Mouse (Mus musculus) liver, embryonic 15.5 days (tissue): Measurements from ENCODE around the gene Drc3. TPM values are rescaled to one million over a fixed set of nuclear protein-coding genes. Genes with fewer than 3 reads are reported as not detected.
"Not testable (repeated sequence)": the region's sequence is repeated elsewhere in the genome, so short reads cannot be mapped to it uniquely, and the experiment has no call there.

Experiments
- ATAC-seq: fragments of 200-750 bp; cut with Nextera tagmentation; 2 replicates; pipeline ENCODE4 v1.8.0; 2017; ENCODE audit warnings: moderate number of reproducible peaks, mild to moderate bottlenecking, moderate library complexity; ENCODE audit not compliant: insufficient read depth
- H3K27ac ChIP-seq: fragments of 300-500 bp; sonication (generic); replicated peaks from 2 replicates; pipeline ENCODE4 v1.5.1; 2015; ENCODE audit warnings: mild to moderate bottlenecking, inconsistent platforms
- H3K27me3 ChIP-seq: fragments of 300-500 bp; sonication (generic); 2 replicates; pipeline ENCODE4 v1.6.1; 2015; ENCODE audit warnings: mild to moderate bottlenecking, inconsistent platforms
- H3K36me3 ChIP-seq: fragments of 300-500 bp; sonication (generic); replicated peaks from 2 replicates; pipeline ENCODE4 v1.6.1; 2015; ENCODE audit warnings: moderate library complexity, mild to moderate bottlenecking, inconsistent platforms
- H3K4me1 ChIP-seq: fragments of 300-500 bp; sonication (generic); replicated peaks from 2 replicates; pipeline ENCODE4 v1.6.1; 2015; ENCODE audit warnings: inconsistent platforms
- H3K4me2 ChIP-seq: fragments of 300-500 bp; sonication (generic); 2 replicates; pipeline ENCODE4 v1.6.1; 2015; ENCODE audit warnings: moderate library complexity, mild to moderate bottlenecking, inconsistent platforms
- H3K4me3 ChIP-seq: fragments of 300-500 bp; sonication (generic); replicated peaks from 2 replicates; pipeline ENCODE4 v1.5.1; 2015; ENCODE audit warnings: mild to moderate bottlenecking, inconsistent platforms
- H3K9ac ChIP-seq: fragments of 300-500 bp; sonication (generic); 2 replicates; pipeline ENCODE4 v1.6.1; 2015; ENCODE audit warnings: moderate library complexity, mild to moderate bottlenecking, inconsistent platforms
- H3K9me3 ChIP-seq: fragments of 300-500 bp; sonication (generic); replicated peaks from 2 replicates; pipeline ENCODE4 v1.6.1; 2016; ENCODE audit warnings: inconsistent platforms
- WGBS: fragments of 180-500 bp; shearing (Covaris S2); methylation state at CpG from one replicate; pipeline ENCODE4 v1.1.7; 2015; ENCODE audit warnings: mixed read lengths; ENCODE audit not compliant: insufficient replicate concordance; 5-methylcytosine and 5-hydroxymethylcytosine counted together
- polyA plus RNA-seq: library from polyadenylated mRNA; unstranded; fragments of >200 nt; fragmentation: Nextera tagmentation; extraction: Ambion mirVana; gene quantifications from 2 replicates; pipeline ENCODE4 v1.2.1, GENCODE M21; 2015

Drc3 gene
- polyA plus RNA-seq, 1 experiment from 2014 or later = 0.48 TPM

- peaks cover 11% of the 10 kb centered on the region; the same call in 1 of the 2 replicates for H3K36me3 ChIP-seq
- ATAC-seq = no peak
- WGBS = 67% methylated on average over 1 of the region's 1 CpGs
Measured at GRCm38 (mm10) chr11:60426417-60426816, 73.3 kb downstream of the Drc3 start.

GRCm38 (mm10) chr11:60427628-60428027 is 74.5 kb downstream of the Drc3 start:
- WGBS = 63% methylated on average over 3 of the region's 3 CpGs
- peaks cover 18% of the 10 kb centered on the region for H3K36me3 ChIP-seq
- no peak overlapping the region for H3K9ac ChIP-seq
- H3K4me3 ChIP-seq = no peak overlapping the region
- no peak for ATAC-seq
- no peaks in the 10 kb centered on the region for H3K27me3 ChIP-seq
- no peak overlapping the region for H3K27ac ChIP-seq
- H3K4me2 ChIP-seq = no peak overlapping the region
- no peaks in the 10 kb centered on the region for H3K4me1 ChIP-seq
- H3K9me3 ChIP-seq = no peaks in the 10 kb centered on the region

More at GRCm38 (mm10) chr11:60426417-60426816, 73.3 kb downstream of the Drc3 start:
- Histone ChIP-seq H3K4me2 (no peak overlapping the region), H3K9ac (no peak overlapping the region), H3K27me3 (no peaks in the 10 kb centered on the region), H3K4me3 (no peak overlapping the region), H3K4me1 (no peaks in the 10 kb centered on the region), H3K9me3 (no peaks in the 10 kb centered on the region), H3K27ac (no peak overlapping the region)

- peaks cover 14% of the 10 kb centered on the region for H3K4me1 ChIP-seq
- no peak overlapping the region for H3K4me3 ChIP-seq
- H3K27me3 ChIP-seq = no peaks in the 10 kb centered on the region
- H3K27ac ChIP-seq = no peak overlapping the region; the same call in 1 of the 2 replicates
- H3K9ac ChIP-seq = no peak overlapping the region
- H3K36me3 ChIP-seq = peaks cover 54% of the 10 kb centered on the region
- no peaks in the 10 kb centered on the region for H3K9me3 ChIP-seq
- no peak overlapping the region for H3K4me2 ChIP-seq
- no peak for ATAC-seq
Measured at GRCm38 (mm10) chr11:60433501-60433900, 80.4 kb downstream of the Drc3 start.

GRCm38 (mm10) chr11:60435133-60435532 is 82.0 kb downstream of the Drc3 start:
- H3K4me3 ChIP-seq = no peak overlapping the region
- H3K36me3 ChIP-seq = peaks cover 57% of the 10 kb centered on the region
- H3K9ac ChIP-seq = no peak overlapping the region
- 36% methylated on average over 1 of the region's 1 CpGs for WGBS
- H3K27me3 ChIP-seq = no peaks in the 10 kb centered on the region
- peaks cover 14% of the 10 kb centered on the region for H3K4me1 ChIP-seq
- no peak overlapping the region for H3K4me2 ChIP-seq
- no peak for ATAC-seq
- no peak overlapping the region for H3K27ac ChIP-seq
- H3K9me3 ChIP-seq = no peaks in the 10 kb centered on the region

- 58% methylated on average over 3 of the region's 3 CpGs for WGBS
- peaks cover 69% of the 10 kb centered on the region for H3K36me3 ChIP-seq
- H3K4me3 ChIP-seq = no peak overlapping the region
Measured at GRCm38 (mm10) chr11:60436618-60437017, 83.5 kb downstream of the Drc3 start.

GRCm38 (mm10) chr11:60439621-60440020 is 86.5 kb downstream of the Drc3 start:
- H3K4me2 ChIP-seq, H3K4me3 ChIP-seq, ATAC-seq, H3K4me1 ChIP-seq, H3K9me3 ChIP-seq, H3K27ac ChIP-seq, H3K27me3 ChIP-seq, H3K9ac ChIP-seq: not testable (repeated sequence)
- WGBS = 54% methylated on average over 1 of the region's 1 CpGs
- peaks cover 71% of the 10 kb centered on the region for H3K36me3 ChIP-seq

More at GRCm38 (mm10) chr11:60436618-60437017, 83.5 kb downstream of the Drc3 start:
- Histone ChIP-seq H3K9me3 (no peaks in the 10 kb centered on the region), H3K4me2 (no peak overlapping the region), H3K9ac (no peak overlapping the region), H3K27me3 (no peaks in the 10 kb centered on the region), H3K4me1 (peaks cover 14% of the 10 kb centered on the region), H3K27ac (no peak overlapping the region)
- ATAC-seq = no peak

- H3K36me3 ChIP-seq = peaks cover 65% of the 10 kb centered on the region
- peaks cover 5% of the 10 kb centered on the region; the same call in 1 of the 2 replicates for H3K4me1 ChIP-seq
- 64% methylated on average over 7 of the region's 7 CpGs for WGBS
- no peaks in the 10 kb centered on the region for H3K27me3 ChIP-seq
- H3K4me2 ChIP-seq = no peak overlapping the region
- H3K9me3 ChIP-seq = no peaks in the 10 kb centered on the region
- ATAC-seq = no peak
- no peak overlapping the region for H3K4me3 ChIP-seq
- no peak overlapping the region for H3K9ac ChIP-seq
- no peak overlapping the region for H3K27ac ChIP-seq
Measured at GRCm38 (mm10) chr11:60440176-60440575, 87.0 kb downstream of the Drc3 start.

- H3K9ac ChIP-seq = no peak overlapping the region
- no peaks in the 10 kb centered on the region for H3K27me3 ChIP-seq
- peaks cover 46% of the 10 kb centered on the region for H3K36me3 ChIP-seq
- H3K4me3 ChIP-seq = no peak overlapping the region
- H3K4me1 ChIP-seq = no peaks in the 10 kb centered on the region
- no peak overlapping the region for H3K4me2 ChIP-seq
- no peaks in the 10 kb centered on the region for H3K9me3 ChIP-seq
- WGBS = 69% methylated on average over 6 of the region's 6 CpGs
- H3K27ac ChIP-seq = no peak overlapping the region
- ATAC-seq = no peak
Measured at GRCm38 (mm10) chr11:60442896-60443295, 89.8 kb downstream of the Drc3 start.

Other genes with a start within 250 kb of the Drc3 start
- 3.8 and 4.6 TPM in 2 replicates for gene Rai1, start 248.3 kb upstream of the Drc3 start, polyA plus RNA-seq
- 53.5 and 60.6 TPM in 2 replicates for gene Srebf1, start 130.7 kb upstream of the Drc3 start, polyA plus RNA-seq
- gene Tom1l2, start 424 bp upstream of the Drc3 start, polyA plus RNA-seq = 5.3 and 5.8 TPM in 2 replicates
- 9.4 and 9.7 TPM in 2 replicates for gene Gid4, start 63.8 kb downstream of the Drc3 start, polyA plus RNA-seq
- gene Atpaf2, start 65.1 kb downstream of the Drc3 start, polyA plus RNA-seq = 29.7 and 32.5 TPM in 2 replicates
- 37.2 and 38.8 TPM in 2 replicates for gene Drg2, start 101.3 kb downstream of the Drc3 start, polyA plus RNA-seq
- 0.25 and 0.32 TPM in 2 replicates for gene Myo15, start 116.0 kb downstream of the Drc3 start, polyA plus RNA-seq
- 16.8 and 17.3 TPM in 2 replicates for gene Alkbh5, start 183.1 kb downstream of the Drc3 start, polyA plus RNA-seq